Mouse (Mus musculus): ENCODE data around the gene Ddr2. TPM values are rescaled to one million over a fixed set of nuclear protein-coding genes. Genes with fewer than 3 reads are reported as not detected.
A peak's percentile ranks its signal among the peaks of the same experiment; 100 is the strongest.

Gene Ddr2
- polyA plus RNA-seq (2012; rRNA removed) (64.1 and 68.2 TPM in 2 replicates), polyA plus RNA-seq (2014; fragmentation: Nextera tagmentation; extraction: Ambion mirVana) (86.7 and 100.0 TPM in 2 replicates)

GRCm38 (mm10) chr1:170110516-170111332 lies at the start of gene Ddr2:
Gene Ddr2 (minus strand): TSS chr1:170110762.
- WGBS = 18% methylated on average over 17 of the region's 17 CpGs
- Histone ChIP-seq H3K9me3 (ENCODE audit: control insufficient read depth, low read length) (no peaks in the 10 kb centered on the region), H3K27me3 (ENCODE audit: control insufficient read depth, insufficient read depth, low read length) (no peaks in the 10 kb centered on the region), H3K4me1 (ENCODE audit: control insufficient read depth, insufficient read depth, low read length) (peaks cover 33% of the 10 kb centered on the region), H3K36me3 (ENCODE audit: control insufficient read depth, insufficient read depth, low read length) (no peaks in the 10 kb centered on the region), H3K27ac (replicated peaks; ENCODE audit: low read depth, low read length) (peak within 1 kb of the TSS; percentile 98), H3K9ac (ENCODE audit: low read depth, low read length, severe bottlenecking) (peak within 1 kb of the TSS; percentile 81), H3K4me2 (replicated peaks; ENCODE audit: low read depth, low read length, severe bottlenecking) (peak within 1 kb of the TSS; percentile 70), H3K4me3 (replicated peaks; ENCODE audit: low read length) (peak within 1 kb of the TSS; percentile 65)
- DNase-seq (ENCODE audit: low spot score) = peak; percentile 96
- TF ChIP-seq POLR2A (IDR thresholded peaks at IDR 0.05; ENCODE audit: borderline replicate concordance, extremely low read depth, insufficient read depth, insufficient read length) = peak; percentile 76; the same call in 1 of the 2 replicates
- peak; percentile 91 for ATAC-seq (ENCODE audit: low FRiP score, low read depth)

- Histone ChIP-seq H3K27ac (replicated peaks; ENCODE audit: low read depth, low read length) (no peak overlapping the region), H3K4me3 (replicated peaks; ENCODE audit: low read length) (no peak overlapping the region), H3K9me3 (ENCODE audit: control insufficient read depth, low read length) (no peaks in the 10 kb centered on the region), H3K27me3 (ENCODE audit: control insufficient read depth, insufficient read depth, low read length) (no peaks in the 10 kb centered on the region), H3K9ac (ENCODE audit: low read depth, low read length, severe bottlenecking) (no peak overlapping the region), H3K4me1 (ENCODE audit: control insufficient read depth, insufficient read depth, low read length) (no peaks in the 10 kb centered on the region), H3K4me2 (replicated peaks; ENCODE audit: low read depth, low read length, severe bottlenecking) (no peak overlapping the region), H3K36me3 (ENCODE audit: control insufficient read depth, insufficient read depth, low read length) (peaks cover 58% of the 10 kb centered on the region)
- WGBS = 66% methylated on average over 2 of the region's 2 CpGs
- ATAC-seq (ENCODE audit: low FRiP score, low read depth) = no peak
- no peak for TF ChIP-seq POLR2A (IDR thresholded peaks at IDR 0.05; ENCODE audit: borderline replicate concordance, extremely low read depth, insufficient read depth, insufficient read length)
- DNase-seq (ENCODE audit: low spot score) = no peak
Measured at GRCm38 (mm10) chr1:170159707-170160106, 49.1 kb upstream of the Ddr2 start.

GRCm38 (mm10) chr1:170155761-170156160 lies 45.2 kb upstream of the Ddr2 start:
- no peak for ATAC-seq (ENCODE audit: low FRiP score, low read depth)
- Histone ChIP-seq H3K4me2 (replicated peaks; ENCODE audit: low read depth, low read length, severe bottlenecking) (no peak overlapping the region), H3K27ac (replicated peaks; ENCODE audit: low read depth, low read length) (no peak overlapping the region), H3K27me3 (ENCODE audit: control insufficient read depth, insufficient read depth, low read length) (no peaks in the 10 kb centered on the region), H3K4me3 (replicated peaks; ENCODE audit: low read length) (no peak overlapping the region), H3K4me1 (ENCODE audit: control insufficient read depth, insufficient read depth, low read length) (no peaks in the 10 kb centered on the region), H3K36me3 (ENCODE audit: control insufficient read depth, insufficient read depth, low read length) (peaks cover 39% of the 10 kb centered on the region), H3K9me3 (ENCODE audit: control insufficient read depth, low read length) (no peaks in the 10 kb centered on the region), H3K9ac (ENCODE audit: low read depth, low read length, severe bottlenecking) (no peak overlapping the region)
- DNase-seq (ENCODE audit: low spot score) = no peak
- WGBS = 84% methylated on average over 5 of the region's 5 CpGs
- no peak for TF ChIP-seq POLR2A (IDR thresholded peaks at IDR 0.05; ENCODE audit: borderline replicate concordance, extremely low read depth, insufficient read depth, insufficient read length)

GRCm38 (mm10) chr1:170155298-170155697 lies 44.7 kb upstream of the Ddr2 start:
- no peak for DNase-seq (ENCODE audit: low spot score)
- no peaks in the 10 kb centered on the region for H3K9me3 ChIP-seq (ENCODE audit: control insufficient read depth, low read length)
- H3K4me1 ChIP-seq (ENCODE audit: control insufficient read depth, insufficient read depth, low read length) = no peaks in the 10 kb centered on the region
- H3K27me3 ChIP-seq (ENCODE audit: control insufficient read depth, insufficient read depth, low read length) = no peaks in the 10 kb centered on the region
- peaks cover 39% of the 10 kb centered on the region for H3K36me3 ChIP-seq (ENCODE audit: control insufficient read depth, insufficient read depth, low read length)
- H3K9ac ChIP-seq (ENCODE audit: low read depth, low read length, severe bottlenecking) = no peak overlapping the region
- no peak overlapping the region for H3K27ac ChIP-seq (replicated peaks; ENCODE audit: low read depth, low read length)
- 71% methylated on average over 2 of the region's 2 CpGs for whole genome bisulfite sequencing
- no peak overlapping the region for H3K4me2 ChIP-seq (replicated peaks; ENCODE audit: low read depth, low read length, severe bottlenecking)
- no peak for ATAC-seq (ENCODE audit: low FRiP score, low read depth)
- no peak for TF ChIP-seq POLR2A (IDR thresholded peaks at IDR 0.05; ENCODE audit: borderline replicate concordance, extremely low read depth, insufficient read depth, insufficient read length)
- no peak overlapping the region for H3K4me3 ChIP-seq (replicated peaks; ENCODE audit: low read length)

- WGBS = 82% methylated on average over 8 of the region's 8 CpGs
- TF ChIP-seq POLR2A (IDR thresholded peaks at IDR 0.05; ENCODE audit: borderline replicate concordance, extremely low read depth, insufficient read depth, insufficient read length) = no peak
- no peak overlapping the region for H3K27ac ChIP-seq (replicated peaks; ENCODE audit: low read depth, low read length)
- H3K27me3 ChIP-seq (ENCODE audit: control insufficient read depth, insufficient read depth, low read length) = no peaks in the 10 kb centered on the region
- no peaks in the 10 kb centered on the region for H3K9me3 ChIP-seq (ENCODE audit: control insufficient read depth, low read length)
- DNase-seq (ENCODE audit: low spot score) (no peak), ATAC-seq (ENCODE audit: low FRiP score, low read depth) (no peak)
- H3K4me3 ChIP-seq (replicated peaks; ENCODE audit: low read length) = no peak overlapping the region
- no peaks in the 10 kb centered on the region for H3K4me1 ChIP-seq (ENCODE audit: control insufficient read depth, insufficient read depth, low read length)
- no peak overlapping the region for H3K4me2 ChIP-seq (replicated peaks; ENCODE audit: low read depth, low read length, severe bottlenecking)
- H3K36me3 ChIP-seq (ENCODE audit: control insufficient read depth, insufficient read depth, low read length) = peaks cover 45% of the 10 kb centered on the region
- no peak overlapping the region for H3K9ac ChIP-seq (ENCODE audit: low read depth, low read length, severe bottlenecking)
Measured at GRCm38 (mm10) chr1:170153986-170154385, 43.4 kb upstream of the Ddr2 start.
